In genomic region chr1:172204033-172204813, GRCm38 (mm10) we compare ENCODE assay signal across 8 mouse cellular contexts. TPM values are rescaled to one million over a fixed set of nuclear protein-coding genes. Genes with fewer than 3 reads are reported as not detected.
DNase-seq lines count a peak whose midpoint lies in the region; ATAC-seq and TF ChIP-seq lines count a peak whose summit lies in the region.
"Had no signal": no experiment of that assay in that cellular context is flagged by ENCODE, and none has a peak within 500 bp of the region (broad histone marks: within the 10 kb centered on the region; RNA-seq: fewer than 3 reads in every experiment).

No protein-coding gene starts in this region.

- ATAC-seq in lung, embryonic 14.5 days (ENCODE audit: insufficient read depth) = no peak

- peak; percentile 29 for DNase-seq in lung, embryonic 14.5 days
- DNase-seq in lung, postnatal 25 days (ENCODE audit: low spot score) = no peak
- DNase-seq in limb, embryonic 10.5 days (ENCODE audit: low spot score) = no peak
- DNase-seq in retina, postnatal 1 day = peak; percentile 44
- no peak for DNase-seq in frontal cortex, postnatal 25 days (ENCODE audit: low spot score in 2 of 2)
- DNase-seq in Muller cell, postnatal 12 days (ENCODE audit: inconsistent ontology term) = no peak

- H3K27me3 ChIP-seq in lung, embryonic 14.5 days (ENCODE audit: insufficient read depth, low read length) = no peaks in the 10 kb centered on the region
- no peaks in the 10 kb centered on the region for H3K27me3 ChIP-seq in limb, embryonic 10.5 days (ENCODE audit: low read depth, poor library complexity, severe bottlenecking)

- H3K36me3 ChIP-seq in lung, embryonic 14.5 days (ENCODE audit: insufficient read depth) = peaks cover 31% of the 10 kb centered on the region
- peaks cover 36% of the 10 kb centered on the region for H3K36me3 ChIP-seq in limb, embryonic 10.5 days

- H3K4me1 ChIP-seq in lung, embryonic 14.5 days (ENCODE audit: insufficient read depth) = peaks cover 57% of the 10 kb centered on the region
- peaks cover 25% of the 10 kb centered on the region for H3K4me1 ChIP-seq in embryonic fibroblast, embryonic 13.5 days (ENCODE audit: control insufficient read depth, insufficient read depth, low read length)
- peaks cover 71% of the 10 kb centered on the region for H3K4me1 ChIP-seq in limb, embryonic 10.5 days

- peak overlapping the region; percentile 88 for H3K27ac ChIP-seq in lung, embryonic 14.5 days (ENCODE audit: low read depth)
- H3K27ac ChIP-seq in embryonic fibroblast, embryonic 13.5 days (ENCODE audit: insufficient read depth, low read length) = no peak overlapping the region
- peak overlapping the region; percentile 77 for H3K27ac ChIP-seq in limb, embryonic 10.5 days
- H3K27ac ChIP-seq: macrophage had no signal

- H3K4me2 ChIP-seq in lung, embryonic 14.5 days = peak overlapping the region; percentile 63

- WGBS in lung, embryonic 14.5 days = 30% methylated on average over 9 of the region's 9 CpGs
- 24% methylated on average over 9 of the region's 9 CpGs for WGBS in limb, embryonic 10.5 days

- H3K4me3 ChIP-seq in lung, embryonic 14.5 days (ENCODE audit: low read depth, low read length) = no peak overlapping the region
- H3K4me3 ChIP-seq in embryonic fibroblast, embryonic 13.5 days (ENCODE audit: insufficient read depth, low read length) = peak overlapping the region; percentile 7; the same call in 1 of the 2 replicates
- H3K4me3 ChIP-seq in limb, embryonic 10.5 days = 0 out of 2 replicates have a peak overlapping the region, but pooled peaks have one; percentile 68

- H3K9me3 ChIP-seq in lung, embryonic 14.5 days (ENCODE audit: low read depth, low read length) = no peaks in the 10 kb centered on the region
- H3K9me3 ChIP-seq in limb, embryonic 10.5 days (replicated peaks) = no peaks in the 10 kb centered on the region

- H3K9ac ChIP-seq in lung, embryonic 14.5 days = peak overlapping the region; percentile 10; the same call in 1 of the 2 replicates

- TF ChIP-seq CTCF in lung, embryonic 14.5 days (IDR thresholded peaks at IDR 0.05; ENCODE audit: low read depth) = no peak
- no peak for TF ChIP-seq CTCF in embryonic fibroblast, embryonic 13.5 days (IDR thresholded peaks at IDR 0.05; ENCODE audit: borderline replicate concordance, insufficient read depth, low read length)

- no peak for TF ChIP-seq POLR2A in embryonic fibroblast, embryonic 13.5 days (IDR thresholded peaks at IDR 0.05; ENCODE audit: low read depth, low read length)

RNA-seq across cellular contexts. Expression of gene Pea15a, which starts 2.4 kb away (rescaled TPM):
- 128 and 140 TPM in 2 replicates for polyA plus RNA-seq in lung, embryonic 14.5 days (2014; fragmentation: Nextera tagmentation; extraction: Ambion mirVana)
- 140 and 154 TPM in 2 replicates for polyA plus RNA-seq in embryonic fibroblast, embryonic 13.5 days (2011; ENCODE audit: insufficient read length, low read depth, missing spikeins)
- 68.0 and 88.4 TPM in 2 replicates for polyA plus RNA-seq in limb, embryonic 10.5 days (2016; fragmentation: Nextera tagmentation; extraction: Ambion mirVana)

RNA-seq across cellular contexts. Expression of gene Casq1, which starts 15.4 kb away (rescaled TPM):
- 5.0 and 5.9 TPM in 2 replicates for polyA plus RNA-seq in lung, embryonic 14.5 days (2014; fragmentation: Nextera tagmentation; extraction: Ambion mirVana)
- polyA plus RNA-seq in embryonic fibroblast, embryonic 13.5 days (2011; ENCODE audit: insufficient read length, low read depth, missing spikeins) = not detected in 2 replicates
- polyA plus RNA-seq in limb, embryonic 10.5 days (2016; fragmentation: Nextera tagmentation; extraction: Ambion mirVana) = 1.0 and 1.6 TPM in 2 replicates
- polyA plus RNA-seq: macrophage had no signal

RNA-seq across cellular contexts. Expression of gene Atp1a4, which starts 54.0 kb away (rescaled TPM):
- not detected in 2 replicates for polyA plus RNA-seq in lung, embryonic 14.5 days (2014; fragmentation: Nextera tagmentation; extraction: Ambion mirVana)
- not detected in 2 replicates for polyA plus RNA-seq in embryonic fibroblast, embryonic 13.5 days (2011; ENCODE audit: insufficient read length, low read depth, missing spikeins)
- not detected in 2 replicates for polyA plus RNA-seq in limb, embryonic 10.5 days (2016; fragmentation: Nextera tagmentation; extraction: Ambion mirVana)
- polyA plus RNA-seq: macrophage had no signal

RNA-seq across cellular contexts. Expression of gene Dcaf8, which starts 56.3 kb away (rescaled TPM):
- polyA plus RNA-seq in lung, embryonic 14.5 days (2014; fragmentation: Nextera tagmentation; extraction: Ambion mirVana) = 108 and 111 TPM in 2 replicates
- 73.1 and 83.4 TPM in 2 replicates for polyA plus RNA-seq in embryonic fibroblast, embryonic 13.5 days (2011; ENCODE audit: insufficient read length, low read depth, missing spikeins)
- 125 and 156 TPM in 2 replicates for polyA plus RNA-seq in limb, embryonic 10.5 days (2016; fragmentation: Nextera tagmentation; extraction: Ambion mirVana)

RNA-seq across cellular contexts. Expression of gene Igsf8, which starts 57.2 kb away (rescaled TPM):
- polyA plus RNA-seq in lung, embryonic 14.5 days (2014; fragmentation: Nextera tagmentation; extraction: Ambion mirVana) = 38.6 and 47.8 TPM in 2 replicates
- 49.8 and 55.6 TPM in 2 replicates for polyA plus RNA-seq in embryonic fibroblast, embryonic 13.5 days (2011; ENCODE audit: insufficient read length, low read depth, missing spikeins)
- 30.0 and 40.8 TPM in 2 replicates for polyA plus RNA-seq in limb, embryonic 10.5 days (2016; fragmentation: Nextera tagmentation; extraction: Ambion mirVana)

Comparison
In these comparisons a context has a peak if more than half of its experiments do, and no peak if none do; other contexts are left out.
1. DNase-seq: peak in lung, embryonic 14.5 days (single experiment) and retina, postnatal 1 day (single experiment); none in lung, postnatal 25 days (single experiment), limb, embryonic 10.5 days (single experiment), frontal cortex, postnatal 25 days (0 of 2) and Muller cell, postnatal 12 days (single experiment).